Mouse (Mus musculus) C2C12 (cell line): ENCODE measurements at regions not wholly inside any gene's neighbourhood (a gene's known extent, or its start where the extent isn't known, plus 50 kb on each side); places are given as distances from the start of the nearest gene placed in this dataset.

Experiments
- H3K27me3 ChIP-seq: one replicate; pipeline ENCODE4 v1.6.1; 2011; ENCODE audit not compliant: control insufficient read depth, insufficient read depth, insufficient read length
- H3K36me3 ChIP-seq: one replicate; pipeline ENCODE4 v1.6.1; 2011; ENCODE audit not compliant: control insufficient read depth, insufficient read depth
- H3K4me3 ChIP-seq: one replicate; pipeline ENCODE4 v1.5.1; 2011; ENCODE audit warnings: mild to moderate bottlenecking, control low read depth; ENCODE audit not compliant: poor library complexity, insufficient read depth, severe bottlenecking
- H3K79me2 ChIP-seq: one replicate; pipeline ENCODE4 v1.6.1; 2011; ENCODE audit not compliant: control insufficient read depth, insufficient read depth
- H3K79me3 ChIP-seq: one replicate; pipeline ENCODE4 v1.6.1; 2011; ENCODE audit warnings: low read depth, control low read depth
- H3ac ChIP-seq: one replicate; pipeline ENCODE3; 2011; ENCODE audit warnings: low read depth; ENCODE audit not compliant: control insufficient read depth, insufficient read length
- CEBPB ChIP-seq: IDR thresholded peaks from one replicate; pipeline ENCODE4 v1.6.1; 2011; ENCODE audit warnings: low read depth, mild to moderate bottlenecking, control low read depth, moderate library complexity
- CTCF ChIP-seq: IDR thresholded peaks from one replicate; pipeline ENCODE4 v1.5.1; 2011; ENCODE audit not compliant: control insufficient read depth, insufficient read depth, insufficient read length
- FOSL1 ChIP-seq: IDR thresholded peaks from one replicate; pipeline ENCODE4 v1.8.0; 2011; ENCODE audit warnings: mild to moderate bottlenecking, low read length; ENCODE audit not compliant: poor library complexity, insufficient read depth, severe bottlenecking
- MAX ChIP-seq: IDR thresholded peaks from one replicate; pipeline ENCODE4 v1.6.1; 2011; ENCODE audit warnings: mild to moderate bottlenecking, control low read depth
- MYOD1 ChIP-seq: IDR thresholded peaks from one replicate; pipeline ENCODE4 v1.6.1; 2011; ENCODE audit warnings: low read depth; ENCODE audit not compliant: control insufficient read depth, insufficient read length
- MYOG ChIP-seq: IDR thresholded peaks from one replicate; pipeline ENCODE4 v1.6.1; 2011; ENCODE audit not compliant: control insufficient read depth, insufficient read length; ENCODE audit errors: extremely low read depth
- USF1 ChIP-seq: IDR thresholded peaks from one replicate; pipeline ENCODE4 v1.6.1; 2011; ENCODE audit warnings: low read depth, mild to moderate bottlenecking, control low read depth, moderate library complexity

DNA sequence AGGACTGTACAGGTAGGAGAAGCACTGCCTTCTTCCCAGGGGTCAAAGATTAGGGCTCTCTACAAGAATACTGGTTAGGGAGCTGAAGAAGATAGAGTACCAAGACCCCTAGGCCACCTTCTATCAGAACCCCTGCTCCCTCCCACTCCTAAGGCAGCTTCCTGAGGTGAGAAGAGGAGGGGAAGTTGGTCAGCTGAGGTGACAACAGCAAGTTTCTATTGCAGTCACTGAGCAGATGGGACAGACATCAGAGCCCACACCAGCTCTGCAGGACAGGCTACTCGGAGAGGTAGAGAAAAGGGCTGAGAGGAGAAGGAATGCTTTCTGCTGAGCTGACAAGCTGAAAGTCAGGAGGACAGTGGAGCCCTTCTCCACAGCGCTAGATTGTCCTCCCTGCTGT, 98.5 kb upstream of the Bach2 start:
- Histone ChIP-seq H3ac (no peak overlapping the region), H3K27me3 (no peaks in the 10 kb centered on the region), H3K79me3 (no peaks in the 10 kb centered on the region), H3K4me3 (no peak overlapping the region), H3K79me2 (no peaks in the 10 kb centered on the region), H3K36me3 (no peaks in the 10 kb centered on the region)
- TF ChIP-seq MYOD1, result no peak
- TF ChIP-seq USF1, result no peak
- TF ChIP-seq MAX, result no peak
- no peak for TF ChIP-seq FOSL1
- TF ChIP-seq CTCF, result no peak
- no peak for TF ChIP-seq MYOG
- no peak for TF ChIP-seq CEBPB

DNA sequence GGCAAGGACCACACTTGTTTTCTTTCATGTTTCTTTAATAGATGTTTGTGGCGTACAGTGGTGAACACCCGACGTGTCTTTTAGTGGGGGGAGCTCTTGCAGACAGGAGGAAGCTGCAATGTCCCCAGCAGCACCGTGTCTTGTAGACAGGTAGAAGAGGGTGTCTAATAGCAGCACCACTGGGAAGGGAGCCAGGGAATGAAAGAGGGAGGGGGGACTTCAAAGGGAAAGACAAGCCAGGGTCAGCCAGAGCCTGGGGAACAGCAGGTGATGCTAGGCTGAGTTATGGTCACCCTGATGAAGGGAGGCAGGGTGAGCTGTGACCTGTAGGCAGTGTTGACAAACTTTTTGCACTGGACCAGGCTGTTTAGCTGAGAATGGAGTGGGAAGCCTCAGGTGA, 96.4 kb upstream of the Bach2 start:
- H3ac ChIP-seq, result no peak overlapping the region
- no peak overlapping the region for H3K4me3 ChIP-seq
- TF ChIP-seq MAX, result no peak
- TF ChIP-seq MYOG, result no peak
- no peak for TF ChIP-seq FOSL1
- TF ChIP-seq CEBPB, result no peak
- TF ChIP-seq CTCF, result no peak
- no peak for TF ChIP-seq USF1
- no peak for TF ChIP-seq MYOD1
- no peaks in the 10 kb centered on the region for H3K79me2 ChIP-seq
- no peaks in the 10 kb centered on the region for H3K36me3 ChIP-seq
- no peaks in the 10 kb centered on the region for H3K79me3 ChIP-seq
- H3K27me3 ChIP-seq, result no peaks in the 10 kb centered on the region

DNA sequence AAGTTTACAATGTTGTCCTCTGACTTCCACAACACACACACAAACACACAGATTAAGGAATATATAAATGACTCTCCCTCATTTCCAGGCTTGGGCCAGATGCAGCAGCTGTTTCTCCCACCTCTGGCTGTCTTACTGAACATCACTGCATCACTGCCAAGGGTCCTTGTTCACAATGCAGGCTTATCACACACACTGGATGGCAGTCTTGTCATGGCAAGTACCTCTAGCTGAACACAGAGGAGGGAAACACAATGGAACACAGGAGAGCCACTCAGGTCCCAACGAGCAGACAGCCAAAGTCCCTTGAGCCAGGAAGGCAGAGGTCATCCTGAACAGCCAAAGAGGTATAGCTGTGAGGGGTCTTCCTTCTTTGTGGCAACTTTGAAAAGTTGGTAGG, 91.5 kb upstream of the Bach2 start:
- no peaks in the 10 kb centered on the region for H3K79me2 ChIP-seq
- no peak overlapping the region for H3ac ChIP-seq
- H3K79me3 ChIP-seq, result no peaks in the 10 kb centered on the region
- TF ChIP-seq USF1 (no peak), MYOD1 (no peak), MAX (no peak)
- no peak overlapping the region for H3K4me3 ChIP-seq
- no peaks in the 10 kb centered on the region for H3K27me3 ChIP-seq
- no peaks in the 10 kb centered on the region for H3K36me3 ChIP-seq

DNA sequence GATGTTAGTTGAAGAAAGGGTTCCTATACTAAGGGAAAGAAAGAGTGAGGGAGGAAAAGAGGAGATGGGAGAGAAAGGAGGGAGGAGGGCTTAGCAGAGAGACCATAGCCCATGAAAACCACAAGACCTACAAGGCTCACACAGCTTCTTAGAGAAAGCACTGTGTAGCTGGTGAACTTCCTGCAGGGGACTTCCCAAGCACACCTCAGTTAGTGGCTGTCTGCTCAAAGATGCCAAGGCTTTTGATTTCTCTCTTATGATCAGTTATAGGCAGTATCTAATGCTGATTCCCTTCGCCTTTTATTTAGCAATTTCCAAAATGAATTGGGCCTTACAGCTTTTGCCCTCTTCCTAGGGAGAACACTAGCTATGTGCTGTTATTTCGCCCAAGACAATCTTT, 90.0 kb upstream of the Bach2 start:
- Histone ChIP-seq H3K4me3 (no peak overlapping the region), H3K79me3 (no peaks in the 10 kb centered on the region), H3ac (no peak overlapping the region), H3K79me2 (no peaks in the 10 kb centered on the region), H3K36me3 (no peaks in the 10 kb centered on the region), H3K27me3 (no peaks in the 10 kb centered on the region)
- TF ChIP-seq CTCF (no peak), MYOD1 (no peak), CEBPB (no peak), USF1 (no peak), MAX (no peak), FOSL1 (no peak), MYOG (no peak)

DNA sequence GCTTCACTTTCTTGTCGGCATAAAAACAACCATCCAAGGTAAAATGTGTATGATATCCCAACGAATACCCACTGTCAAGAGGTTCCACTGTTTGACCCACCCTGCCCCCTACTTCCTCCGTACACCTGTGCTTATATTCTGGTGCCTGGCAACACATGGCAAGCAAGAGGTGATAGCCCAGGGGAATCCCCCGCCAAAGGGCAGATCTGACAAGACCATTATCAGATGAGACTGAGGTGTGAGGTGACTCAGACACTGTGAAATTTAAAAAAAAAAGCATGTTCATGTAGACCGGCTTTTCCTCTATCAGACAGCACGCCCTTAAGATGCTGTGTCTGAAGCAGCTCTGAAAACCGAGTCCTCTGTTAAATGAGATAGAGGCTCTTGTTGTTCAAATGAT, 89.4 kb upstream of the Bach2 start:
- H3K79me2 ChIP-seq, result no peaks in the 10 kb centered on the region

DNA sequence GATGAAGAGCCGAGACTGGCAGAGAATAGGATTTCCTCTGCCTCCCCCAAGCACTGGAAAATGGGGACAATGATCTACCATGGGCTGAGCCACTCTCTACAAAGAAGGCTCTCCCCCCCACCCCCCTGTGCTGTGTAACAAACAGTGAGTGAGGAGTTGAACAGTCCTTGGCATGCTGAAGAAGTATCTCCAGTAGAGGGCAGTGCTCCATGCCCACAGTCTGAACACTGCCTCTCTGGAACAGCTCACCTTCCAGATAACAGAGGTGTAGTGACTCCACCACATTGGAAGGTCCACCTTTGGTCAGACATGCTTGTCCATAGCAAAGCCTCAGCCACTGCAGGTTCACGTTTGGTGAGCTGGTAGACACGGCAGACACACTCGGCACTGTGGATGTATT, 85.2 kb upstream of the Bach2 start:
- no peak overlapping the region for H3ac ChIP-seq
- no peak overlapping the region for H3K4me3 ChIP-seq

More for the DNA sequence above, 89.4 kb upstream of the Bach2 start:
- H3K4me3 ChIP-seq, result no peak overlapping the region
- no peak for TF ChIP-seq CTCF
- no peak for TF ChIP-seq MYOD1
- no peak for TF ChIP-seq MYOG
- TF ChIP-seq CEBPB, result no peak
- TF ChIP-seq MAX, result no peak
- no peak for TF ChIP-seq USF1
- TF ChIP-seq FOSL1, result no peak
- no peaks in the 10 kb centered on the region for H3K27me3 ChIP-seq
- H3K36me3 ChIP-seq, result no peaks in the 10 kb centered on the region
- no peaks in the 10 kb centered on the region for H3K79me3 ChIP-seq
- no peak overlapping the region for H3ac ChIP-seq

More for the DNA sequence above, 85.2 kb upstream of the Bach2 start:
- H3K79me3 ChIP-seq, result no peaks in the 10 kb centered on the region
- H3K27me3 ChIP-seq, result no peaks in the 10 kb centered on the region
- TF ChIP-seq MYOD1 (no peak), MYOG (no peak), FOSL1 (no peak), USF1 (no peak), CTCF (no peak), CEBPB (no peak), MAX (no peak)
- H3K36me3 ChIP-seq, result no peaks in the 10 kb centered on the region
- H3K79me2 ChIP-seq, result no peaks in the 10 kb centered on the region
